In the genomic region with DNA sequence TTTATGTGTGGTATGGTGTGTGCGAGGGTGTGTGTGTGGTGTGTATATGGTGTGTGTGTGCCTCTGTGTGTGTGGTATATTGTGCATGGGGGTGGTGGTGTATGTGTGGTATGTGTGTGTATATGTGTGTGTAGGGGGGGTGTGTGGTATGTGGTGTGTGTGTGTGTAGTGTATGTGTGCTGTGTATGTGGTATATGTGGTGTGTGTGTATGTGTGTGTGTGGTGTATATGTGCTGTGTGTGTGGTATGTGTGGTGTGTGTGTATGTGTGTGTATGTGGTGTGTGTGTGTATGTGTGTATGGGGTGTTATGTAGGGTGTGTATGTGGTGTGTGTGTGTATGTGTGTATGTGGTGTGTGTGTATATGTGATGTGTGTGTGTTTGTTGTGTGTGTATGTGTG, we compare ENCODE assay signal across 29 mouse cellular contexts. TPM values are rescaled to one million over a fixed set of nuclear protein-coding genes. Genes with fewer than 3 reads are reported as not detected.
DNase-seq lines count a peak whose midpoint lies in the region; ATAC-seq and TF ChIP-seq lines count a peak whose summit lies in the region.
"Had no signal": no experiment of that assay in that cellular context is flagged by ENCODE, and none has a peak within 500 bp of the region (broad histone marks: within the 10 kb centered on the region; RNA-seq: fewer than 3 reads in every experiment).

No protein-coding gene starts in this region.

- no peak overlapping the region for H3K4me3 ChIP-seq in heart, embryonic 13.5 days
- H3K4me3 ChIP-seq in hindbrain, embryonic 13.5 days, result no peak overlapping the region
- no peak overlapping the region for H3K4me3 ChIP-seq in hindbrain, embryonic 10.5 days
- no peak overlapping the region for H3K4me3 ChIP-seq in midbrain, embryonic 13.5 days (replicated peaks)
- H3K4me3 ChIP-seq in midbrain, embryonic 11.5 days (ENCODE audit: low read depth, low read length), result no peak overlapping the region
- peak overlapping the region; percentile 86 for H3K4me3 ChIP-seq in myocyte
- H3K4me3 ChIP-seq: embryonic facial prominence, embryonic 12.5 days; left cerebral cortex, adult 2 months had no signal

- H3K27me3 ChIP-seq in heart, embryonic 13.5 days (replicated peaks), result no peaks in the 10 kb centered on the region
- peaks cover 3% of the 10 kb centered on the region; the same call in 1 of the 2 replicates for H3K27me3 ChIP-seq in hindbrain, embryonic 13.5 days
- peaks cover 9% of the 10 kb centered on the region; the same call in 1 of the 2 replicates for H3K27me3 ChIP-seq in hindbrain, embryonic 10.5 days (ENCODE audit: insufficient read depth, poor library complexity, severe bottlenecking)
- H3K27me3 ChIP-seq in midbrain, embryonic 13.5 days, result no peaks in the 10 kb centered on the region
- H3K27me3 ChIP-seq in midbrain, embryonic 11.5 days (ENCODE audit: control insufficient read depth, insufficient read depth, low read length), result no peaks in the 10 kb centered on the region
- no peaks in the 10 kb centered on the region for H3K27me3 ChIP-seq in myocyte (ENCODE audit: control insufficient read depth, insufficient read depth, insufficient read length)
- H3K27me3 ChIP-seq: CH12.LX; embryonic facial prominence, embryonic 12.5 days; Patski had no signal

- no peak overlapping the region for H3K27ac ChIP-seq in heart, embryonic 13.5 days (replicated peaks)
- H3K27ac ChIP-seq in hindbrain, embryonic 13.5 days, result no peak overlapping the region
- H3K27ac ChIP-seq in hindbrain, embryonic 10.5 days, result no peak overlapping the region
- H3K27ac ChIP-seq in midbrain, embryonic 13.5 days, result no peak overlapping the region
- no peak overlapping the region for H3K27ac ChIP-seq in midbrain, embryonic 11.5 days (ENCODE audit: low read depth, low read length)
- H3K27ac ChIP-seq: embryonic facial prominence, embryonic 12.5 days; kidney, postnatal 0 days; left cerebral cortex, adult 2 months; stomach, postnatal 0 days had no signal

- peaks cover 68% of the 10 kb centered on the region for H3K4me1 ChIP-seq in heart, embryonic 13.5 days
- H3K4me1 ChIP-seq in hindbrain, embryonic 13.5 days (replicated peaks), result peaks cover 15% of the 10 kb centered on the region
- peaks cover 25% of the 10 kb centered on the region for H3K4me1 ChIP-seq in hindbrain, embryonic 10.5 days (replicated peaks)
- peaks cover 11% of the 10 kb centered on the region; the same call in 1 of the 2 replicates for H3K4me1 ChIP-seq in midbrain, embryonic 13.5 days (replicated peaks)
- H3K4me1 ChIP-seq in midbrain, embryonic 11.5 days (ENCODE audit: control insufficient read depth, insufficient read depth, low read length), result peaks cover 3% of the 10 kb centered on the region; the same call in 1 of the 2 replicates

- H3K9ac ChIP-seq in heart, embryonic 13.5 days, result peak overlapping the region; percentile 52
- no peak overlapping the region for H3K9ac ChIP-seq in hindbrain, embryonic 13.5 days
- H3K9ac ChIP-seq in midbrain, embryonic 13.5 days (replicated peaks), result no peak overlapping the region
- no peak overlapping the region for H3K9ac ChIP-seq in midbrain, embryonic 11.5 days (ENCODE audit: low read length)
- H3K9ac ChIP-seq: embryonic facial prominence, embryonic 12.5 days had no signal

- peak overlapping the region; percentile 53 for H3ac ChIP-seq in myocyte (ENCODE audit: control insufficient read depth, insufficient read length)

- peaks cover 17% of the 10 kb centered on the region for H3K36me3 ChIP-seq in heart, embryonic 13.5 days
- no peaks in the 10 kb centered on the region for H3K36me3 ChIP-seq in hindbrain, embryonic 13.5 days
- no peaks in the 10 kb centered on the region for H3K36me3 ChIP-seq in hindbrain, embryonic 10.5 days
- H3K36me3 ChIP-seq in midbrain, embryonic 13.5 days, result no peaks in the 10 kb centered on the region
- no peaks in the 10 kb centered on the region for H3K36me3 ChIP-seq in midbrain, embryonic 11.5 days (ENCODE audit: control insufficient read depth, insufficient read depth, low read length)
- H3K36me3 ChIP-seq in myocyte (ENCODE audit: control insufficient read depth, insufficient read depth), result peaks cover 41% of the 10 kb centered on the region
- H3K36me3 ChIP-seq: embryonic facial prominence, embryonic 12.5 days; G1E had no signal

- peak overlapping the region; percentile 77; the same call in 1 of the 2 replicates for H3K4me2 ChIP-seq in heart, embryonic 13.5 days
- no peak overlapping the region for H3K4me2 ChIP-seq in hindbrain, embryonic 13.5 days
- H3K4me2 ChIP-seq in midbrain, embryonic 13.5 days (replicated peaks), result no peak overlapping the region
- no peak overlapping the region for H3K4me2 ChIP-seq in midbrain, embryonic 11.5 days
- peak overlapping the region; percentile 93 for H3K4me2 ChIP-seq in myocyte (ENCODE audit: low read depth)
- H3K4me2 ChIP-seq: embryonic facial prominence, embryonic 12.5 days; heart, embryonic 11.5 days had no signal

- no peak for DNase-seq in heart, adult 8-10 months (ENCODE audit: low spot score)
- DNase-seq in hindbrain, embryonic 10.5 days (ENCODE audit: low spot score), result no peak
- DNase-seq in midbrain, embryonic 11.5 days (ENCODE audit: low spot score, missing footprints), result no peak
- DNase-seq: B cell, adult 2 months; cerebellum, adult 11 months; cerebellum, postnatal 10 days; gastrocnemius, postnatal 36 days; kidney, adult 18-20 months; lung, postnatal 10 days; thymus, adult 2 months had no signal

- no peaks in the 10 kb centered on the region for H3K9me3 ChIP-seq in heart, embryonic 13.5 days
- no peaks in the 10 kb centered on the region for H3K9me3 ChIP-seq in hindbrain, embryonic 13.5 days
- no peaks in the 10 kb centered on the region for H3K9me3 ChIP-seq in hindbrain, embryonic 10.5 days
- no peaks in the 10 kb centered on the region for H3K9me3 ChIP-seq in midbrain, embryonic 13.5 days
- no peaks in the 10 kb centered on the region for H3K9me3 ChIP-seq in midbrain, embryonic 11.5 days (ENCODE audit: control insufficient read depth, low read length)
- H3K9me3 ChIP-seq: embryonic facial prominence, embryonic 12.5 days; G1E had no signal

- TF ChIP-seq POLR2A in myocyte (IDR thresholded peaks at IDR 0.05; ENCODE audit: insufficient read length, low read depth), result peak; percentile 39

- no peak for ATAC-seq in heart, embryonic 13.5 days (ENCODE audit: extremely low read depth, insufficient number of reproducible peaks, low FRiP score, low TSS enrichment)
- ATAC-seq in hindbrain, embryonic 13.5 days (ENCODE audit: low FRiP score), result peak; percentile 53; the same call in 1 of the 2 replicates
- peak; percentile 64 for ATAC-seq in midbrain, embryonic 13.5 days
- ATAC-seq in midbrain, embryonic 11.5 days (ENCODE audit: low FRiP score), result no peak
- ATAC-seq: inflammation-experienced regulatory T-cells, adult 6 months; Patski had no signal

- peaks cover 74% of the 10 kb centered on the region for H3K79me2 ChIP-seq in myocyte (ENCODE audit: control insufficient read depth, insufficient read depth)

- 88% methylated on average over 1 of the region's 1 CpGs for WGBS in heart, embryonic 13.5 days
- WGBS in hindbrain, embryonic 13.5 days, result 92% methylated on average over 1 of the region's 1 CpGs
- 97% methylated on average over 1 of the region's 1 CpGs for WGBS in hindbrain, embryonic 10.5 days
- 92% methylated on average over 1 of the region's 1 CpGs for WGBS in midbrain, embryonic 13.5 days
- 91% methylated on average over 1 of the region's 1 CpGs for WGBS in midbrain, embryonic 11.5 days

TF ChIP-seq in myocyte, 11 proteins besides CTCF, POLR2A, EP300 and RAD21:
- TF ChIP-seq POLR2AphosphoS2 (IDR thresholded peaks at IDR 0.05; ENCODE audit: insufficient read length, low read depth) (peak; percentile 70), TCF3 (IDR thresholded peaks at IDR 0.05; ENCODE audit: insufficient read length, low read depth) (no peak)

RNA-seq across cellular contexts. Expression of gene Gm5105, which starts 7.0 kb away (rescaled TPM):
- polyA plus RNA-seq in heart, embryonic 13.5 days (2015; fragmentation: Nextera tagmentation; extraction: Ambion mirVana), result 0.36 and 0.56 TPM in 2 replicates
- total RNA-seq in heart, adult 8-10 months (2022), result 1 to 10 TPM in 2 of 4 experiments, under 1 TPM in 2; 0.76 to 1.6 (median 1.1) TPM
- 0.12 TPM in 1 of 2 replicates, not detected in the other for polyA plus RNA-seq in hindbrain, embryonic 13.5 days (2015; fragmentation: Nextera tagmentation; extraction: Ambion mirVana)
- polyA plus RNA-seq in hindbrain, embryonic 10.5 days (2016; fragmentation: Nextera tagmentation; extraction: Ambion mirVana), result not detected in 2 replicates
- polyA plus RNA-seq in midbrain, embryonic 13.5 days (2015; fragmentation: Nextera tagmentation; extraction: Ambion mirVana), result not detected in 2 replicates
- not detected in 2 replicates for polyA plus RNA-seq in midbrain, embryonic 11.5 days (2014; fragmentation: Nextera tagmentation; extraction: Ambion mirVana)
- polyA plus RNA-seq in myocyte (2012; fragmentation: generic; extraction: Trizol), result 0.24 TPM
- total RNA-seq: adrenal gland, adult 18-20 months; liver, adult 2 months had no signal
- polyA plus RNA-seq: embryonic facial prominence, embryonic 12.5 days; forebrain, embryonic 11.5 days; G1E; heart, embryonic 11.5 days; inflammation-experienced regulatory T-cells, adult 6 months; liver, adult 2 months; liver, embryonic 16.5 days; neural tube, embryonic 11.5 days; stomach, postnatal 0 days; thymus, adult 2 months had no signal

RNA-seq across cellular contexts. Expression of gene 1110002E22Rik, which starts 9.4 kb away (rescaled TPM):
- polyA plus RNA-seq in heart, embryonic 13.5 days (2015; fragmentation: Nextera tagmentation; extraction: Ambion mirVana), result 9.4 and 11.1 TPM in 2 replicates
- 10 to 100 TPM; 40.6 to 58.5 (median 50.8) TPM for total RNA-seq in heart, adult 8-10 months (2022)
- 0.12 and 0.18 TPM in 2 replicates for polyA plus RNA-seq in hindbrain, embryonic 13.5 days (2015; fragmentation: Nextera tagmentation; extraction: Ambion mirVana)
- 0.04 and 0.18 TPM in 2 replicates for polyA plus RNA-seq in hindbrain, embryonic 10.5 days (2016; fragmentation: Nextera tagmentation; extraction: Ambion mirVana)
- polyA plus RNA-seq in midbrain, embryonic 13.5 days (2015; fragmentation: Nextera tagmentation; extraction: Ambion mirVana), result 0.03 and 0.05 TPM in 2 replicates
- polyA plus RNA-seq in midbrain, embryonic 11.5 days (2014; fragmentation: Nextera tagmentation; extraction: Ambion mirVana), result 0.01 and 0.08 TPM in 2 replicates
- 22.3 TPM for polyA plus RNA-seq in myocyte (2012; fragmentation: generic; extraction: Trizol)
- total RNA-seq: monocyte, adult 5-6 weeks had no signal
- polyA plus RNA-seq: forebrain, embryonic 11.5 days; inflammation-experienced regulatory T-cells, adult 6 months; liver, adult 2 months had no signal

Comparison
In these comparisons a context has a peak if more than half of its experiments do, and no peak if none do; other contexts are left out.
1. ATAC-seq: peak in hindbrain, embryonic 13.5 days (single experiment) and midbrain, embryonic 13.5 days (single experiment); none in heart, embryonic 13.5 days (single experiment) and midbrain, embryonic 11.5 days (single experiment).
2. H3K4me2 ChIP-seq: peak in heart, embryonic 13.5 days (single experiment) and myocyte (single experiment); none in hindbrain, embryonic 13.5 days (single experiment), midbrain, embryonic 13.5 days (single experiment) and midbrain, embryonic 11.5 days (single experiment).